Mouse (Mus musculus) CH12.LX (cell line): ENCODE results near the gene Tlk2. TPM values are rescaled to one million over a fixed set of nuclear protein-coding genes. Genes with fewer than 3 reads are reported as not detected.

Experiments
- DNase-seq: peaks from one replicate; pipeline ENCODE4 v3.0.0-alpha.2; 2013; ENCODE audit errors: extremely low read depth
- H3K27ac ChIP-seq: 2 replicates; pipeline ENCODE4 v1.5.1; 2012; ENCODE audit warnings: low read depth, mild to moderate bottlenecking, control low read depth, moderate library complexity; ENCODE audit not compliant: insufficient read depth
- H3K27me3 ChIP-seq: replicated peaks from 2 replicates; pipeline ENCODE3; 2012; ENCODE audit warnings: inconsistent platforms
- H3K36me3 ChIP-seq, 2 experiments: replicated peaks in 1 of 2; 2 replicates each; pipeline versions ENCODE3 to v1.6.1; 2012; ENCODE audit warnings: inconsistent platforms in 1 of 2, low read length in 1 of 2, mild to moderate bottlenecking in 1 of 2, mixed read lengths in 1 of 2, moderate library complexity in 1 of 2; ENCODE audit not compliant: control insufficient read depth in 1 of 2, insufficient read depth in 1 of 2
- H3K4me1 ChIP-seq, 2 experiments: 2 replicates each; pipeline ENCODE4 v1.6.1; 2012; ENCODE audit warnings: inconsistent platforms in 1 of 2, moderate library complexity in 1 of 2; ENCODE audit not compliant: insufficient read depth in 2 of 2, control insufficient read depth in 1 of 2
- H3K4me2 ChIP-seq: 2 replicates; pipeline ENCODE4 v1.6.1; 2012; ENCODE audit warnings: low read depth, mild to moderate bottlenecking, control low read depth; ENCODE audit not compliant: poor library complexity, insufficient read depth, severe bottlenecking
- H3K4me3 ChIP-seq, 3 experiments: fragments of 150-350 bp in 1 of 3; sonication (generic) in 1 of 3; replicated peaks in 1 of 3; 2 replicates each; pipeline versions ENCODE3 to v1.5.1; 2011 to 2012; ENCODE audit warnings: low read depth in 2 of 3, low read length in 2 of 3, mild to moderate bottlenecking in 2 of 3, moderate library complexity in 2 of 3, control low read depth in 1 of 3, improper control_type of control experiment in 1 of 3, inconsistent platforms in 1 of 3, mixed read lengths in 1 of 3; ENCODE audit not compliant: poor library complexity in 1 of 3
- H3K79me2 ChIP-seq: replicated peaks from 2 replicates; pipeline ENCODE4 v1.6.1; 2012; ENCODE audit warnings: mild to moderate bottlenecking, moderate library complexity; ENCODE audit not compliant: control insufficient read depth, poor library complexity, insufficient read depth, severe bottlenecking; ENCODE audit errors: extremely low read depth
- H3K9ac ChIP-seq: 2 replicates; pipeline ENCODE4 v1.6.1; 2012; ENCODE audit warnings: low read depth, mild to moderate bottlenecking, control low read depth, moderate library complexity; ENCODE audit not compliant: insufficient read depth
- H3K9me3 ChIP-seq: replicated peaks from 2 replicates; pipeline ENCODE3; 2012; ENCODE audit warnings: low read length, inconsistent platforms, mixed read lengths
- CHD1 ChIP-seq: IDR thresholded peaks from 2 replicates; pipeline ENCODE4 v1.6.1; 2012; ENCODE audit warnings: low read depth, low read length, improper control_type of control experiment, inconsistent platforms
- CHD2 ChIP-seq: IDR thresholded peaks from 2 replicates; pipeline ENCODE4 v1.6.1; 2011; ENCODE audit warnings: low read length, improper control_type of control experiment
- CTCF ChIP-seq, 2 experiments: IDR thresholded peaks in 1 of 2; conservative IDR thresholded peaks in 1 of 2; 2 replicates each; pipeline ENCODE4 v1.5.1; 2011 to 2012; ENCODE audit warnings: low read depth in 2 of 2, low read length in 2 of 2, improper control_type of control experiment in 1 of 2, inconsistent platforms in 1 of 2, mild to moderate bottlenecking in 1 of 2, moderate library complexity in 1 of 2
- E2F4 ChIP-seq: IDR thresholded peaks from 2 replicates; pipeline ENCODE4 v1.6.1; 2011; ENCODE audit warnings: low read depth, low read length, improper control_type of control experiment; ENCODE audit not compliant: insufficient replicate concordance
- ELF1 ChIP-seq: IDR thresholded peaks from 2 replicates; pipeline ENCODE4 v1.6.1; 2014; ENCODE audit warnings: low read depth, mild to moderate bottlenecking, inconsistent platforms, low read length, improper control_type of control experiment
- GABPA ChIP-seq: IDR thresholded peaks from 2 replicates; pipeline ENCODE4 v1.6.1; 2012; ENCODE audit warnings: low read depth, low read length, improper control_type of control experiment, inconsistent platforms; ENCODE audit not compliant: insufficient replicate concordance
- JUN ChIP-seq: IDR thresholded peaks from 2 replicates; pipeline ENCODE4 v1.6.1; 2011; ENCODE audit warnings: low read depth, mild to moderate bottlenecking, low read length, improper control_type of control experiment, moderate library complexity; ENCODE audit not compliant: insufficient read depth
- KAT2A ChIP-seq: IDR thresholded peaks from 2 replicates; pipeline ENCODE4 v1.6.1; 2012; ENCODE audit warnings: low read length, improper control_type of control experiment, inconsistent platforms; ENCODE audit not compliant: insufficient replicate concordance
- MAX ChIP-seq: IDR thresholded peaks from 2 replicates; pipeline ENCODE4 v1.6.1; 2011; ENCODE audit warnings: low read length, improper control_type of control experiment
- MAZ ChIP-seq: IDR thresholded peaks from 2 replicates; pipeline ENCODE4 v1.6.1; 2012; ENCODE audit warnings: low read depth, mild to moderate bottlenecking, inconsistent platforms, low read length, improper control_type of control experiment, moderate library complexity
- MEF2A ChIP-seq: IDR thresholded peaks from 2 replicates; pipeline ENCODE4 v1.6.1; 2014; ENCODE audit warnings: low read depth, mild to moderate bottlenecking, inconsistent platforms, low read length, improper control_type of control experiment, borderline replicate concordance
- MYC ChIP-seq: IDR thresholded peaks from 2 replicates; pipeline ENCODE4 v1.6.1; 2011; ENCODE audit warnings: low read depth, mild to moderate bottlenecking, improper control_type of control experiment, low read length
- NELFE ChIP-seq: IDR thresholded peaks from 2 replicates; pipeline ENCODE4 v1.6.1; 2011; ENCODE audit warnings: low read depth, low read length, improper control_type of control experiment
- NRF1 ChIP-seq: IDR thresholded peaks from 2 replicates; pipeline ENCODE4 v1.6.1; 2014; ENCODE audit warnings: low read depth, mild to moderate bottlenecking, inconsistent platforms, low read length, improper control_type of control experiment, moderate library complexity
- POLR2A ChIP-seq: IDR thresholded peaks from 2 replicates; pipeline ENCODE4 v1.6.1; 2011; ENCODE audit warnings: low read depth, mild to moderate bottlenecking, improper control_type of control experiment, low read length
- RAD21 ChIP-seq: IDR thresholded peaks from 2 replicates; pipeline ENCODE4 v1.6.1; 2011; ENCODE audit warnings: low read depth, mild to moderate bottlenecking, low read length, improper control_type of control experiment, moderate library complexity
- RCOR1 ChIP-seq: conservative IDR thresholded peaks from 2 replicates; pipeline ENCODE4 v1.6.1; 2012; ENCODE audit warnings: low read depth, mild to moderate bottlenecking, inconsistent platforms, low read length, improper control_type of control experiment
- SMC3 ChIP-seq: IDR thresholded peaks from 2 replicates; pipeline ENCODE4 v1.6.1; 2011; ENCODE audit warnings: low read depth, low read length, improper control_type of control experiment
- TBP ChIP-seq: conservative IDR thresholded peaks from 2 replicates; pipeline ENCODE4 v1.6.1; 2011; ENCODE audit warnings: low read depth, low read length, improper control_type of control experiment
- TCF12 ChIP-seq: IDR thresholded peaks from 2 replicates; pipeline ENCODE4 v1.6.1; 2014; ENCODE audit warnings: low read depth, mild to moderate bottlenecking, inconsistent platforms, low read length, improper control_type of control experiment
- UBTF ChIP-seq: IDR thresholded peaks from 2 replicates; pipeline ENCODE4 v1.6.1; 2012; ENCODE audit warnings: low read depth, mild to moderate bottlenecking, inconsistent platforms, low read length, improper control_type of control experiment, moderate library complexity
- ZC3H11A ChIP-seq: IDR thresholded peaks from 2 replicates; pipeline ENCODE4 v1.6.1; 2012; ENCODE audit warnings: low read depth, mild to moderate bottlenecking, inconsistent platforms, low read length, improper control_type of control experiment
- ZKSCAN1 ChIP-seq: IDR thresholded peaks from 2 replicates; pipeline ENCODE4 v1.6.1; 2012; ENCODE audit warnings: low read depth, inconsistent platforms, low read length, improper control_type of control experiment, borderline replicate concordance
- ZNF384 ChIP-seq: IDR thresholded peaks from 2 replicates; pipeline ENCODE4 v1.6.1; 2012; ENCODE audit warnings: low read depth, low read length, improper control_type of control experiment, inconsistent platforms
- dilution Hi-C: fragments of 300-500 bp; cut with MboI; formaldehyde crosslinking; loops from 2 replicates; pipeline ENCODE4 v1.14.3; 2020; ENCODE audit warnings: low sequenced_read_pairs; ENCODE audit not compliant: extremely low pct_unique_long_range_greater_than_20kb, extremely low pct_ligation_motif_present
- in situ Hi-C: fragments of 300-500 bp; cut with MboI; formaldehyde crosslinking; loops from 3 replicates; pipeline ENCODE4 v1.14.3; 2019; ENCODE audit warnings: low sequenced_read_pairs, low pct_ligation_motif_present, low pct_unique_long_range_greater_than_20kb, mixed read lengths
- polyA plus RNA-seq: library from polyadenylated mRNA; unstranded; fragments of >175 nt; gene quantifications from 2 replicates; pipeline ENCODE4 v1.2.1, GENCODE M21; 2012; ENCODE audit warnings: low read depth; ENCODE audit not compliant: insufficient read length
- total RNA-seq, 2 experiments: library from RNA; depleted of rRNA; stranded (reverse); fragments of 300-350 nt in 1 of 2; fragments of >200 nt in 1 of 2; gene quantifications; 2 replicates each; pipeline ENCODE4 v1.2.3; 2012 to 2014

The Tlk2 gene
- total and polyA plus RNA-seq, 3 experiments: 78.0 to 90.6 (median 85.1) TPM

DNA sequence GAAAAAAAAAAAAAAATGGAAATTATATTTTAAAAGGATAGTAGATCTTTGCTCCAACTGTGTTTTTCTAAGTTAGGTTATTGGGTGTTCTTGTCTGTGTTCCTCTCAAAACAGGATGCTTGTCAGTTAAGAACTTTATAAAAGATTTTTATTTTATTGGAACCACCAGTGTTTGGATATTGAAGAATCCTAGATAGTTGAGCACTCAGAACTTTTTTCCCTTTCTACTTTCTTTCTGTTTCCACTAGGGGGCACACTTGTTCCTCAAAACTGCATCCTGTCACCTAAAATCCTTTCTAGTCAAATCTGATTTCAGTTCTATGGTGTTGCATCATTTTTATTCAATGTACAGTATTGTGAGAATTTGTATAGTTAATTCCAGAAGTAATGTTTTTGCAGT is 62.4 kb downstream of the Tlk2 start:
- in situ Hi-C loops: no loop called here
- no peak overlapping the region for H3K9ac ChIP-seq
- H3K27ac ChIP-seq: no peak overlapping the region
- peaks cover 5% of the 10 kb centered on the region; the same call in 1 of the 2 replicates for H3K79me2 ChIP-seq
- H3K4me3 ChIP-seq: no peak overlapping the region
- no peaks in the 10 kb centered on the region for H3K4me1 ChIP-seq
- dilution Hi-C loops: no loop called here
- no peaks in the 10 kb centered on the region for H3K9me3 ChIP-seq
- no peaks in the 10 kb centered on the region for H3K27me3 ChIP-seq
- H3K4me2 ChIP-seq: no peak overlapping the region
- TF ChIP-seq MEF2A (no peak), SMC3 (peak; percentile 15; the same call in 1 of the 2 replicates), CTCF (conservative IDR thresholded peaks at IDR 0.05 in 1 of 2, IDR thresholded peaks at IDR 0.05 in 1 of 2; ENCODE audit: low read depth in 2 of 2, low read length in 2 of 2) (peak; percentile 40 to 74; a peak in 3 of 4 replicates), ZNF384 (peak; percentile 68), NRF1 (no peak), RAD21 (peak; percentile 43)
- DNase-seq: peak; percentile 64
- peaks cover 30 to 85% of the 10 kb centered on the region in 2 experiments for H3K36me3 ChIP-seq

DNA sequence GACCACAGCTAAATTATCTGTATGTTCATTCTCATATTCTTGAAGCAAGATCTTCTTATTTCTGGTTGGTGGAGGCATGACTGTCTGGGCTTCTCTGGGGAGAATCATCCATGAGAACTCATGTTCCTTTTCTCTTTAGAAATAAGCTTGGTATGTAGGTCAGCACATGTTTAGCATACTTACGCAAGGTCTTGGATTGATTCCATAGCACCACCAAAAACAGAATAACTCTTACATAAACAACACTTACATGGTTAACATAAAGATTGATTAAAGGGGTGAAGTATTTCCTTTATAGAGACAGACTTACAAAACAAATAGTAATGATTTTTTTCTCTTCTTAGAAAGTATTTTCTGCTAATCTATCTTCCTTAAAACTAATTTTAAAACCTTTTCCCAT is 67.8 kb downstream of the Tlk2 start:
- Histone ChIP-seq H3K27ac (no peak overlapping the region), H3K9ac (no peak overlapping the region), H3K79me2 (peaks cover 5% of the 10 kb centered on the region; the same call in 1 of the 2 replicates), H3K9me3 (no peaks in the 10 kb centered on the region), H3K36me3 (peaks cover 67 to 92% of the 10 kb centered on the region in 2 experiments), H3K27me3 (no peaks in the 10 kb centered on the region), H3K4me1 (peaks cover 0 to 11% of the 10 kb centered on the region in 2 experiments; a peak in 2 of 4 replicates), H3K4me2 (no peak overlapping the region), H3K4me3 (no peak overlapping the region)
- dilution Hi-C loops: no loop called here
- TF ChIP-seq TCF12: no peak
- no peak for DNase-seq
- in situ Hi-C loops: no loop called here

DNA sequence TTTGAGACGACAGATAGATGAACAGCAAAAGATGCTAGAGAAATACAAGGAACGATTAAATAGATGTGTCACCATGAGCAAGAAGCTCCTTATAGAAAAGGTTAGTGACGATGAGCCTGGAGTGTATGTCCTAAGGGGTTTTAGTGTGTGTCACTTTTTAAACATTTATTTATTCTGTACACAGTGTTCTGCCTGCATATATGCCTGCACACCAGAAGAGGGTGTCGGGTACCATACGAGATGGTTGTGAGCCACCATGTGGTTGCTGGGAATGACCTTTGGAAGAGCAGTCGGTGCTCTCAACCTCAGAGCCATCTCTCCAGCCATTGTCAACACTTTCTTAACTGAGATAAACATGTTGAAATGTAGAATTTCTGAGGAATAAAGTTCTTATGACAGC is 68.2 kb downstream of the Tlk2 start:
- DNase-seq: no peak
- peaks cover 5% of the 10 kb centered on the region; the same call in 1 of the 2 replicates for H3K79me2 ChIP-seq
- no peak overlapping the region for H3K27ac ChIP-seq
- dilution Hi-C loops (no loop called here), in situ Hi-C loops (no loop called here)
- no peak overlapping the region for H3K4me3 ChIP-seq
- peaks cover 0 to 11% of the 10 kb centered on the region in 2 experiments; a peak in 2 of 4 replicates for H3K4me1 ChIP-seq
- H3K9me3 ChIP-seq: no peaks in the 10 kb centered on the region
- no peak overlapping the region for H3K9ac ChIP-seq
- TF ChIP-seq RCOR1: no peak
- TF ChIP-seq MAX: no peak
- TF ChIP-seq JUN: no peak
- TF ChIP-seq POLR2A: no peak
- no peak for TF ChIP-seq MAZ
- no peak for TF ChIP-seq NELFE
- TF ChIP-seq CHD1: no peak
- TF ChIP-seq ZKSCAN1: no peak
- no peak for TF ChIP-seq RAD21
- TF ChIP-seq ZC3H11A: no peak
- no peak for TF ChIP-seq GABPA
- no peak for TF ChIP-seq MYC
- TF ChIP-seq CHD2: no peak
- no peak for TF ChIP-seq UBTF
- no peak for TF ChIP-seq ELF1
- TF ChIP-seq TBP: no peak
- no peak for TF ChIP-seq MEF2A
- no peak for TF ChIP-seq SMC3
- TF ChIP-seq KAT2A: no peak
- TF ChIP-seq E2F4: no peak
- no peak overlapping the region for H3K4me2 ChIP-seq
- H3K36me3 ChIP-seq: peaks cover 68 to 91% of the 10 kb centered on the region in 2 experiments
- H3K27me3 ChIP-seq: no peaks in the 10 kb centered on the region
